Mouse (Mus musculus): ENCODE measurements around the gene Fkbp6. TPM values are rescaled to one million over a fixed set of nuclear protein-coding genes. Genes with fewer than 3 reads are reported as not detected.

The Fkbp6 gene
- total and polyA plus RNA-seq, 3 experiments = not detected

- no peak for ATAC-seq (ENCODE audit: extremely low read depth, insufficient number of reproducible peaks, low FRiP score, poor library complexity, severe bottlenecking)
These were observed 93.7 kb downstream of the Fkbp6 start for GRCm38 (mm10) chr5:135256166-135256565.

GRCm38 (mm10) chr5:135253741-135254401 is 96.0 kb downstream of the Fkbp6 start:
- DNase-seq (ENCODE audit: low spot score) (no peak), ATAC-seq (ENCODE audit: extremely low read depth, insufficient number of reproducible peaks, low FRiP score, poor library complexity, severe bottlenecking) (no peak)
- Histone ChIP-seq H3K27me3 (ENCODE audit: insufficient read depth, low read length) (peaks cover 36% of the 10 kb centered on the region), H3K9me3 (replicated peaks) (peaks cover 19% of the 10 kb centered on the region), H3K4me1 (ENCODE audit: insufficient read depth, low read depth, low read length) (peaks cover 26% of the 10 kb centered on the region), H3K36me3 (replicated peaks) (peaks cover 8% of the 10 kb centered on the region), H3K4me3 (ENCODE audit: low read depth, low read length) (no peak overlapping the region)
- TF ChIP-seq TAL1 (conservative IDR thresholded peaks at IDR 0.05; ENCODE audit: low read depth, low read length) (no peak), GATA1 (IDR thresholded peaks at IDR 0.05; ENCODE audit: borderline replicate concordance, low read length) (no peak), GATA2 (IDR thresholded peaks at IDR 0.05; ENCODE audit: borderline replicate concordance, low read depth, low read length) (no peak), POLR2AphosphoS5 (IDR thresholded peaks at IDR 0.05; ENCODE audit: insufficient replicate concordance, low read depth, low read length) (no peak), CTCF (IDR thresholded peaks at IDR 0.05; ENCODE audit: low read depth, low read length) (no peak)

More at GRCm38 (mm10) chr5:135256166-135256565, 93.7 kb downstream of the Fkbp6 start:
- DNase-seq (ENCODE audit: low spot score) = no peak
- Histone ChIP-seq H3K9me3 (replicated peaks) (peaks cover 6% of the 10 kb centered on the region), H3K36me3 (replicated peaks) (no peaks in the 10 kb centered on the region), H3K27me3 (ENCODE audit: insufficient read depth, low read length) (peaks cover 31% of the 10 kb centered on the region), H3K4me3 (ENCODE audit: low read depth, low read length) (no peak overlapping the region), H3K4me1 (ENCODE audit: insufficient read depth, low read depth, low read length) (peaks cover 11% of the 10 kb centered on the region)
- TF ChIP-seq CTCF (IDR thresholded peaks at IDR 0.05; ENCODE audit: low read depth, low read length) = no peak
- TF ChIP-seq GATA1 (IDR thresholded peaks at IDR 0.05; ENCODE audit: borderline replicate concordance, low read length) = no peak
- no peak for TF ChIP-seq TAL1 (conservative IDR thresholded peaks at IDR 0.05; ENCODE audit: low read depth, low read length)
- TF ChIP-seq POLR2AphosphoS5 (IDR thresholded peaks at IDR 0.05; ENCODE audit: insufficient replicate concordance, low read depth, low read length) = no peak
- TF ChIP-seq GATA2 (IDR thresholded peaks at IDR 0.05; ENCODE audit: borderline replicate concordance, low read depth, low read length) = no peak

- Histone ChIP-seq H3K4me3 (ENCODE audit: low read depth, low read length) (peak within 1 kb of the TSS; percentile 74), H3K9me3 (replicated peaks) (peaks cover 14% of the 10 kb centered on the region), H3K27me3 (ENCODE audit: insufficient read depth, low read length) (peaks cover 30% of the 10 kb centered on the region), H3K4me1 (ENCODE audit: insufficient read depth, low read depth, low read length) (peaks cover 26% of the 10 kb centered on the region), H3K36me3 (replicated peaks) (peaks cover 29% of the 10 kb centered on the region)
- no peak for TF ChIP-seq TAL1 (conservative IDR thresholded peaks at IDR 0.05; ENCODE audit: low read depth, low read length)
- no peak for TF ChIP-seq GATA1 (IDR thresholded peaks at IDR 0.05; ENCODE audit: borderline replicate concordance, low read length)
- no peak for TF ChIP-seq GATA2 (IDR thresholded peaks at IDR 0.05; ENCODE audit: borderline replicate concordance, low read depth, low read length)
- TF ChIP-seq CTCF (IDR thresholded peaks at IDR 0.05; ENCODE audit: low read depth, low read length) = no peak
- no peak for TF ChIP-seq POLR2AphosphoS5 (IDR thresholded peaks at IDR 0.05; ENCODE audit: insufficient replicate concordance, low read depth, low read length)
- DNase-seq (ENCODE audit: low spot score) (peak; percentile 82), ATAC-seq (ENCODE audit: extremely low read depth, insufficient number of reproducible peaks, low FRiP score, poor library complexity, severe bottlenecking) (peak; percentile 71)
These were observed 98.8 kb downstream of the Fkbp6 start, which contains the start of gene Fzd9 for GRCm38 (mm10) chr5:135251079-135251454. TSS of gene Fzd9 (minus strand) at chr5:135251230.

- DNase-seq (ENCODE audit: low spot score) (no peak), ATAC-seq (ENCODE audit: extremely low read depth, insufficient number of reproducible peaks, low FRiP score, poor library complexity, severe bottlenecking) (no peak)
- TF ChIP-seq GATA1 (IDR thresholded peaks at IDR 0.05; ENCODE audit: borderline replicate concordance, low read length) (no peak), POLR2AphosphoS5 (IDR thresholded peaks at IDR 0.05; ENCODE audit: insufficient replicate concordance, low read depth, low read length) (no peak), TAL1 (conservative IDR thresholded peaks at IDR 0.05; ENCODE audit: low read depth, low read length) (no peak), GATA2 (IDR thresholded peaks at IDR 0.05; ENCODE audit: borderline replicate concordance, low read depth, low read length) (no peak), CTCF (IDR thresholded peaks at IDR 0.05; ENCODE audit: low read depth, low read length) (no peak)
- H3K9me3 ChIP-seq (replicated peaks) = peaks cover 13% of the 10 kb centered on the region
- H3K4me3 ChIP-seq (ENCODE audit: low read depth, low read length) = peak overlapping the region; percentile 74
- H3K4me1 ChIP-seq (ENCODE audit: insufficient read depth, low read depth, low read length) = peaks cover 28% of the 10 kb centered on the region
- peaks cover 35% of the 10 kb centered on the region for H3K36me3 ChIP-seq (replicated peaks)
- H3K27me3 ChIP-seq (ENCODE audit: insufficient read depth, low read length) = peaks cover 30% of the 10 kb centered on the region
These were observed 99.4 kb downstream of the Fkbp6 start for GRCm38 (mm10) chr5:135250186-135251078.

GRCm38 (mm10) chr5:135248956-135249676 is 100.7 kb downstream of the Fkbp6 start:
- TF ChIP-seq CTCF (IDR thresholded peaks at IDR 0.05; ENCODE audit: low read depth, low read length) (no peak), GATA2 (IDR thresholded peaks at IDR 0.05; ENCODE audit: borderline replicate concordance, low read depth, low read length) (no peak), GATA1 (IDR thresholded peaks at IDR 0.05; ENCODE audit: borderline replicate concordance, low read length) (no peak), TAL1 (conservative IDR thresholded peaks at IDR 0.05; ENCODE audit: low read depth, low read length) (no peak), POLR2AphosphoS5 (IDR thresholded peaks at IDR 0.05; ENCODE audit: insufficient replicate concordance, low read depth, low read length) (no peak)
- Histone ChIP-seq H3K27me3 (ENCODE audit: insufficient read depth, low read length) (peaks cover 26% of the 10 kb centered on the region), H3K9me3 (replicated peaks) (peaks cover 13% of the 10 kb centered on the region), H3K36me3 (replicated peaks) (peaks cover 48% of the 10 kb centered on the region), H3K4me1 (ENCODE audit: insufficient read depth, low read depth, low read length) (peaks cover 27% of the 10 kb centered on the region), H3K4me3 (ENCODE audit: low read depth, low read length) (no peak overlapping the region)
- DNase-seq (ENCODE audit: low spot score) (no peak), ATAC-seq (ENCODE audit: extremely low read depth, insufficient number of reproducible peaks, low FRiP score, poor library complexity, severe bottlenecking) (no peak)
